Mouse (Mus musculus): ENCODE measurements around the gene Bcorl1.

The Bcorl1 gene

GRCm38 (mm10) chrX:48385927-48386326 lies 44.8 kb downstream of the Bcorl1 start:
- intact Hi-C loops (cut with DNase I), result no loop called here

- intact Hi-C loops (cut with DNase I), result no loop called here
Observed at GRCm38 (mm10) chrX:48389380-48389779, 48.2 kb downstream of the Bcorl1 start.

DNA sequence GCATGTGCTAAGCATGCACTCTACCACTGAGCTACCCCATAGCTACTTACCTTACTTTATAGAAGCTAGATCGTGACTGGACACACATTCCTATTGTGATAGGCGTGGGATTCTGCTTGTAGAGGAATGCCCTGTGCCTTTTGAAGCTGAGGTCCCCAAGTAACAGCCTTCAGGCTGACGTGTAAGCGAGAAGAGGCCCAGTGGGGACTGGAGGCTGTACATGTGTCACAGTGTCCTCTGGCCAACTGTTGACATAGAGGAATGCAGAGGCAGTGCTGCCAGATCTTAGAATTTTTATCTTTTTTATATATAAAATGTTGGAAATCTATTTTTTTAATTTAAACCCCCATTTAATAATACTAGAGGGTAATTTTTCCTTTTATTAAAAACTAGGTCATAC lies 58.8 kb downstream of the Bcorl1 start:
- intact Hi-C loops (cut with DNase I), result no loop called here

- intact Hi-C loops (cut with DNase I), result no loop called here
Observed at GRCm38 (mm10) chrX:48405141-48405540, 64.0 kb downstream of the Bcorl1 start.

DNA sequence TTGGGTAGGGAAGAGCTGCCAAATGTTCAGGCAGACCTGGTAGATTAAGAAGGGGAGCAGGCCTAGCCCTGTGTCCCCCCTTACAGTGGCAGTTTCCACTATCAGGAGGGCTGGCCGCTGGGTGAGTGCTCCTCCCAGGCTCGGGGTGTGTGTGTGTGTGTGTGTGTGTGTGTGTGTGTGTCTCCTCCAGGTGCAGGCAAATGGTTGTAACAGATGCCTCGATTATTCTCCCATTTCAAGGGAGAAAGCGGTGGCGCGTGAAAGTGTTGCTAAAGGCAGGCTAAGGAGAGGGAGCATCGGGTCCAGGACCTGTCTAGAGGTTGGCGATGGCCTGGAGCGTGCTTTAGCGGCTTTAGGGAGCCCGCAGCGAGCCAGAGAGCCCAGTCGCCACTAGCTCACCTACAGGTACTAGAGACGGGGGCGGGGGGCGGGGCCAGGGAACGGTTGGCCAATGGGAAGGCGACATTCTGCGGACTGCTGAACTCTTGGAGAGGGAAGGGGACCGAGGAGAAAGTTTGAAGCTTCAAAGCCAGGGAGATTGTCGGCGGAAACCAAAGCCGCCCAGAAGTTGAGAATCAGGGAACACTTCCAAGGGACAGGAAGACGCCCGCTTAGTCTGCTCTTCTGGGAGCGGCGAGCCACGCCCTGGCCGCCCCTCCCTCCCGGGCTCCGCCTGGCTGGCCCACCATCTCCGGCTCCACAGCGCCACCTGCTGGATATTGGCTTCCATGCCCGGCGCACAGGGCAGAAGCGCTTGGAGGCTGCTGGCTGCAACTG lies 68.6 kb downstream of the Bcorl1 start:
- intact Hi-C loops (cut with DNase I), result loop anchor here (5.0 to 10.0 kb wide), 2 partner anchors 127 to 425 kb away; no protein-coding TSS in a partner anchor

DNA sequence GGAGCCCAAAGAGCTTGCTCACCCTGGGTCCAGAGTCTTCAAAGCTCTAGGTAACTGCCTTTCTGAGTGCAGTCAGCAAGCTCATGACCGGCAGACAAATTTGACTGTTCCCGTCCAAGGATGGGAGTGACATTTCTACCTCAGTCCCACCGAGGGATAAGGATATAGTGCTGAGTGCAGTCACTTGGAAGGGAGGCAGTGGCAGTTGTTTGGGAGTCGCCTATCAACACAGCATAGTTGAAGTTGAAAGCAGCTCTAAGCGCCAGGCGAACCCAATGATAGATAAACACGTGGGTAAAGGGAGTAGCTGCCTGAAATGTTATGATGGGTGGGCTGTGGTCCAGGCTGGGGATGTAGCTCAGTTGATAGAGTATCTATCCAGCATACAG lies 69.2 kb downstream of the Bcorl1 start:
- intact Hi-C loops (cut with DNase I), result loop anchor here (5.0 to 10.0 kb wide), 2 partner anchors 128 to 426 kb away; no protein-coding TSS in a partner anchor

GRCm38 (mm10) chrX:48412629-48413028 lies 71.5 kb downstream of the Bcorl1 start:
- intact Hi-C loops (cut with DNase I), result loop anchor here (5.0 to 10.0 kb wide), 2 partner anchors 130 to 428 kb away; no protein-coding TSS in a partner anchor

DNA sequence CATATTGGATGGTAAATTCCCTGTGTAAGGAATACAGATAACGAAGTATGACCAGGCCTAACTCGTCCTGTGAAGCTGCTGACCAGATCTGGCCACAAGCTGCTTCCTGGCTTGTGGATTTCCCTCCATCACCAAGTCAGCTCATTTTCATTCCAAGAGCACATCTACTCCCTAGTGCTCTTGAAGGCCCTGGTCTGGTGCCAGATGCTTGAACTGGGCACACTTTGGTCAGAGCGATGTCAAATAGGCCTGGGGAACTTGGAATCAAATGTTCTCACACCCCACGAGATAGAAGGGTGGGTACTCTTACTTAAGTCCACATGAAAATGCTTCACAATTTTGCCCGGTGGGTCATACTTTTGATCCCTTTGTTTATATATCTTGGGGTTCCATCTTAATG lies 73.1 kb downstream of the Bcorl1 start:
- intact Hi-C loops (cut with DNase I), result loop anchor here (5.0 to 10.0 kb wide), 2 partner anchors 132 to 429 kb away; no protein-coding TSS in a partner anchor

- intact Hi-C loops (cut with DNase I), result loop anchor here (10.0 kb wide), 1 partner anchor 434 kb away; no protein-coding TSS in a partner anchor
Observed at GRCm38 (mm10) chrX:48418417-48418816, 77.3 kb downstream of the Bcorl1 start.

DNA sequence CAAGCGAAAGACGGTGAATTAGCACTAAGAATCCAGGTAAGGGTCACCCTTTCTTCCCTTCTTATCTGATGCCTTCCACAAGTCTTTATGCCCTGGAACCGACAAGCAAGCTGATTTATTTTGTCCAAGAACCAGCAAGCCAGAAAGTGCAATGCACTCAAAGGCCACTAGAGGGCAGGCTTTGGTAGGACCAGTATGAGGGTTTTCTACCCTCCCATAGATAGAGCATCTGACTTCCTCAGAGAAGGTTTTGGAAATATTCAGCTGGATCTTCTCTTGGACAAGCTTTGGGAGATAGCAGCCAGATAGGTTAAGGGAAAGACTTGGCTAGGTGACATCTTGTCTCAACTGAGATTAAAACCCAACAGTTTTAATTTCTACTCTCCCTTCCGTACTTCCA lies 81.8 kb downstream of the Bcorl1 start:
- intact Hi-C loops (cut with DNase I), result loop anchor here (10.0 kb wide), 1 partner anchor 102 kb away; no protein-coding TSS in a partner anchor

DNA sequence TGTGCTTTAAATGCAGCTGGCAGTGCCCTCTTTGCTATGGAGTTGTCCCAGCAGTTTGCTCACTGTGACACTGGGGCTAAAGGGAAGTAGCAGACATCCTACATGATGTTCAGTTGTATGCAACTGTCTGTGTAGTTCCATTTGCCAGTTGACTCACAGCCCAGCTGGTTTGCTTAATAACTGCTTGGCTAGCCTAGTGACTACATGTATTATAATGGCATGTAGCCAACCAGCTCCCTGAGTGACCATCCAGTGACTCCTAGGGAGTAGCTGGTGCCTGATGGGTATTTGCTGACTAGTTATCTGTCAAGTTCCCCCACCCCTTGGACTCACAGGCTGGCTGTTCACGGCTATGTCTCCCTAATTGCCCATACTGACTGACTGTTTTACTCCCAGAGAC lies 82.5 kb downstream of the Bcorl1 start:
- intact Hi-C loops (cut with DNase I), result loop anchor here (10.0 kb wide), 1 partner anchor 101 kb away; no protein-coding TSS in a partner anchor

- intact Hi-C loops (cut with DNase I), result loop anchor here (10.0 kb wide), 1 partner anchor 100 kb away; no protein-coding TSS in a partner anchor
Observed at GRCm38 (mm10) chrX:48424583-48424982, 83.4 kb downstream of the Bcorl1 start.

DNA sequence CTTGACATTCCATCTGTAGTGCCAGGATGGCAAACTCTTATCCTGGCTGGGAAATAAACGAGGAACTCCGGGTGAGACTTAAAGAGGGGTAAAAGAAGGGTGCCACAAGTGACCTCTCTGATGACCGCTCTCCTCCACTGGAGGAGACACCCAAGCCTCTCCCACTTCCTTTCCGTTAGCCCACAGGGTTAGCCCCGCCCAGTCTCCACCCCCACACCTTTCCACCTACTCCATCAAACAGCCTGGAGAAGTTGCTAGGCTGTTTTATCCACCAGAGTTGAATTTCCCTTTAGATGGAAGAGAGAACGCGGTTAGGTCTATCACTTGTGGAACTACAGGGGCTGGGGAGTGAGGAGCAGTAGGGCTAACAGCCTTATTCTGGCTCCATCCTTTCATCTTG lies 84.1 kb downstream of the Bcorl1 start:
- intact Hi-C loops (cut with DNase I), result loop anchor here (10.0 kb wide), 1 partner anchor 100 kb away; no protein-coding TSS in a partner anchor

DNA sequence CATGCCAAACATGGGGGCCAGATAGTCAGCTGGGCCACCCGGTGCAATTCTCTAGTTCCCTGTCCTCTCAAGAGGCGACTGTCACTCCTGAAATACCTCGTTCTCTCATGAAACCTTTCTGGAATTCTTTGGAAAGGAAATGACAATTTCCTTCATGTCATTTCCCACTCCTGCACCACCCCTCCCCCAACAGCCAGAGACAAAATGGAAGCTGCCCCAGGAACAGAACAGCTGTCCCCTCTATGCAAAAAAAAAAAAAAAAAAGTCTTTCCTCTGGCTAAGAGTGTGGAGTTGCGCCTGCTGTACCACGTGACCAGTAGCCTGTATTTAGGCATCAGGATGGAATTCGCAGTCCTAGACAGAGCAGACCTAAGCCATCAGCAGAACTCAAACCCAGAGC lies 87.1 kb downstream of the Bcorl1 start:
- intact Hi-C loops (cut with DNase I), result loop anchor here (10.0 kb wide), 1 partner anchor 97 kb away; no protein-coding TSS in a partner anchor

GRCm38 (mm10) chrX:48428642-48429041 lies 87.5 kb downstream of the Bcorl1 start:
- intact Hi-C loops (cut with DNase I), result loop anchor here (10.0 kb wide), 1 partner anchor 96 kb away; no protein-coding TSS in a partner anchor

DNA sequence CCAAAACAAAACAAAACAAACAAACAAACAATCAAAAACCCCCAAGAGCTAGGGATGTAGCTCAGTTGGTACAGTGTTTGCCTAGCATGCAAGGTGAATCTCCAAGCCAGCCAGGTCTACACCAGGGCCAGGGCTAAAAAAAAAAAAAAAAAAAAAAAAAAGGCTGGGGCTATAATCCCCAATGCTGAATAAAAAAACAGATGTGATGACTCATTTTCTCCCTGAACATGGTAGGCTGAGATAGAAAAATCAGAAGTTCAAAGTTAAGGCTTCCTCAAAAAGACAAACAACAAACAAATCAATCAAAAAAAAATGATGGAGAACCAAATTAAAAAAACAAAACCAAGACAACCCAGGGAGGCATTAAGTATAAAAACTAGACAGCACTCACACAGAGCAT lies 87.9 kb downstream of the Bcorl1 start:
- intact Hi-C loops (cut with DNase I), result loop anchor here (10.0 kb wide), 1 partner anchor 96 kb away; no protein-coding TSS in a partner anchor

DNA sequence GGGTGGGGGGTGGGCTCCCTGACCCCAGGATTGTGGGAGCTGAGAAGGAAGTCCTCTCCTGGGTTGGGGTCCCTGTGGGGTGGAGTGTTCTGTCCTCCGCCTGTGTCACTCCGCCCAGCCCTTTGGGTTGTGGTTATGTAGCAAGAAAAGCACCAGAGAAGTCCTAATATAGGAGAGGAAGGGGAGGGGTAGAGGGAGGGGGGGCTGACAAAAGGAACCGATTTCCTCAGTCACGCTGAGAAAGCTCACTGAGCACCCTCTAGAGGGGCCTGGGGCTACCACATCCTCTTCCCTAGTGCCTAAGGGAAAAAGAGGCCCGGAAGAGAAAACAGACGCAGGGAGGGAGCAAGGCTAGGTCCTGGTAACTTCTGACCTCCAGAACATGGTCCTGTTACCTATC lies 88.4 kb downstream of the Bcorl1 start:
- intact Hi-C loops (cut with DNase I), result loop anchor here (10.0 kb wide), 1 partner anchor 95 kb away; no protein-coding TSS in a partner anchor

DNA sequence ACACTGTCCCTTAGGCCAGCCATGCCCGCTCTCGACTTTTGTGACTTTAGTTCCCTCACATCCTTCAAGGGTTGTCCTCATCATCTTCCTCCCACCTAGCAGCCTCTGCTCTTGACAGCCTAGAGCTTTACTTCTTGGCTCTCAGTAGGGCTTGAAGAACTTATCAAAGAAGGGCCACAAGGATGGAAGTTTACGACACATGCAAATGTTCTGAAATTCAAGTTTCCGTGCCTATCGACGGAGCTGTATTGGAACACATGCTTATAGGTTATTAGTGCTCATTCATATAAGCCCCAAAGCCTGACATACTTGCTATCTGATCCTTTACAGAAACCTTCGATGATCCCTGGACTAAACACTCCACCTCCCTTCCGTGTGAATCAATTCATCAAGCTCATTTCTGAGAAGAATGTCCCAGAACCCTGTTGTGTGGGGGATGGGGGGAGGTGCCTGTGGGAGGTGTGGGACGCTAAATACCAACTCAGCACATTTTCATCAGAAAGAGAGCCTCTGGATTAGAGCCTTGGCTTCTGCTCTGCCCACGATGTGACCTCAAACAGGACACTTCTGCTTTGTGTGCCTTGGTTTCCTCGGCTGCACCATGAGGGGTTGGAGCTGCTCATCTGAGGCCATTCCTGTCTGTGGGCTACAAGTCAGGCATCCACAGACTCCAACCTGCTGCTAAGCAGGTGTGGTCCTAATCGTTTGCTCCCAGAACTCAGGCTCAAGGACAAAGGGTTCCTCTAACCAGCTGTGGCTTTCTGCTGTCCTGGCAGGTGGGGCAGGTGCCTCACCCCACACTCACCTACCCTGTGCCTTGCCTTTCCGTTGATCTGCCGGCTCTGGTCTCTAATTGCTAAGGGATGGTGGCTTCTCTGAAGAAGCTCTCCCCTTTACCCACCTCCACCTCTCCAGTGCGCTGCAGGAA lies 91.7 kb downstream of the Bcorl1 start:
- intact Hi-C loops (cut with DNase I), result no loop called here

GRCm38 (mm10) chrX:48433527-48433899 lies 92.4 kb downstream of the Bcorl1 start:
- intact Hi-C loops (cut with DNase I), result no loop called here

GRCm38 (mm10) chrX:48434251-48434650 lies 93.1 kb downstream of the Bcorl1 start:
- intact Hi-C loops (cut with DNase I), result no loop called here

- intact Hi-C loops (cut with DNase I), result no loop called here
Observed at GRCm38 (mm10) chrX:48435477-48435900, 94.3 kb downstream of the Bcorl1 start.

Measured in adrenal gland (tissue).